Mouse (Mus musculus): ENCODE results near the gene Wdtc1. TPM values are rescaled to one million over a fixed set of nuclear protein-coding genes. Genes with fewer than 3 reads are reported as not detected.

Wdtc1 gene
- total and polyA plus RNA-seq, 2 experiments from 2014 or later: 14.9 to 47.7 TPM

- no peak overlapping the region for H3K4me3 ChIP-seq (ENCODE audit: low read length)
- DNase-seq (ENCODE audit: low spot score): no peak
- H3K4me2 ChIP-seq (ENCODE audit: low read depth, low read length): no peak overlapping the region
- H3K9me3 ChIP-seq (ENCODE audit: low read length): no peaks in the 10 kb centered on the region
- ATAC-seq: no peak
- H3K4me1 ChIP-seq (ENCODE audit: insufficient read depth, low read length): 0 out of 2 replicates have a peak, but pooled peaks cover 6% of the 10 kb centered on the region
- no peak overlapping the region for H3K27ac ChIP-seq
- WGBS: 81% methylated on average over 13 of the region's 13 CpGs
- H3K27me3 ChIP-seq (ENCODE audit: insufficient read depth, low read length): peaks cover 32% of the 10 kb centered on the region
- TF ChIP-seq CTCF (IDR thresholded peaks at IDR 0.05; ENCODE audit: low read depth): no peak
- H3K9ac ChIP-seq (replicated peaks; ENCODE audit: low read length): no peak overlapping the region
- no peaks in the 10 kb centered on the region for H3K36me3 ChIP-seq (ENCODE audit: insufficient read depth, low read length)
Observed at GRCm38 (mm10) chr4:133247806-133248449, 105.4 kb downstream of the Wdtc1 start.

GRCm38 (mm10) chr4:133247072-133247471, 106.2 kb downstream of the Wdtc1 start:
- TF ChIP-seq CTCF (IDR thresholded peaks at IDR 0.05; ENCODE audit: low read depth): no peak

DNA sequence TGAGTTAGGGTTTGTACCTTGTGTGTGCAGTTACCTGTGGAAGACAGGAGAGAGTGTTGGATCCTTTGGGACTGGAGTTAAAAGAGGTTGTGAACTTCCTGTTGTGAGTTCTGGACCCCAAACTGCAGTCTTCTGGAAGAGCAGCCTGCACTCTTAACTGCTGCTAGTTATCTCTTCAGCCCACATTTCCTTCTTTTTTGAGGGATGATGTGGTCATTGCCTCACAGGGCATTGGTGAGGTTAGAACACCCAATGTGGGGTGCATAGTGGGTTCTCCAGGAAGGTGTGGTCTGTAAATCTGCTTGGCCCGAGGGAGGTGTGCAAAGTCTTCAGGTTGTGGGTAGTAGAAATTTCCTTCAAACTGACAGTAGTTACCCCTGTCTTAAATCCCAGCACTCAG, 109.0 kb downstream of the Wdtc1 start:
- Histone ChIP-seq H3K4me1 (ENCODE audit: insufficient read depth, low read length) (no peaks in the 10 kb centered on the region), H3K4me2 (ENCODE audit: low read depth, low read length) (no peak overlapping the region), H3K36me3 (ENCODE audit: insufficient read depth, low read length) (no peaks in the 10 kb centered on the region), H3K9me3 (ENCODE audit: low read length) (no peaks in the 10 kb centered on the region), H3K9ac (replicated peaks; ENCODE audit: low read length) (no peak overlapping the region), H3K27me3 (ENCODE audit: insufficient read depth, low read length) (peaks cover 21% of the 10 kb centered on the region), H3K27ac (no peak overlapping the region), H3K4me3 (ENCODE audit: low read length) (no peak overlapping the region)
- DNase-seq (ENCODE audit: low spot score) (no peak), ATAC-seq (no peak)
- TF ChIP-seq CTCF (IDR thresholded peaks at IDR 0.05; ENCODE audit: low read depth): no peak
- WGBS: 89% methylated on average over 1 of the region's 1 CpGs

More at GRCm38 (mm10) chr4:133247072-133247471, 106.2 kb downstream of the Wdtc1 start:
- ATAC-seq (no peak), DNase-seq (ENCODE audit: low spot score) (no peak)
- no peak overlapping the region for H3K4me3 ChIP-seq (ENCODE audit: low read length)
- no peak overlapping the region for H3K9ac ChIP-seq (replicated peaks; ENCODE audit: low read length)
- no peak overlapping the region for H3K27ac ChIP-seq
- no peaks in the 10 kb centered on the region for H3K36me3 ChIP-seq (ENCODE audit: insufficient read depth, low read length)
- WGBS: 29% methylated on average over 15 of the region's 15 CpGs
- no peaks in the 10 kb centered on the region for H3K9me3 ChIP-seq (ENCODE audit: low read length)
- H3K4me1 ChIP-seq (ENCODE audit: insufficient read depth, low read length): 0 out of 2 replicates have a peak, but pooled peaks cover 6% of the 10 kb centered on the region
- H3K27me3 ChIP-seq (ENCODE audit: insufficient read depth, low read length): peaks cover 33% of the 10 kb centered on the region
- no peak overlapping the region for H3K4me2 ChIP-seq (ENCODE audit: low read depth, low read length)

- Histone ChIP-seq H3K4me2 (ENCODE audit: low read depth, low read length) (no peak overlapping the region), H3K4me1 (ENCODE audit: insufficient read depth, low read length) (no peaks in the 10 kb centered on the region), H3K9me3 (ENCODE audit: low read length) (no peaks in the 10 kb centered on the region), H3K27me3 (ENCODE audit: insufficient read depth, low read length) (peaks cover 21% of the 10 kb centered on the region), H3K36me3 (ENCODE audit: insufficient read depth, low read length) (no peaks in the 10 kb centered on the region), H3K4me3 (ENCODE audit: low read length) (no peak overlapping the region), H3K27ac (no peak overlapping the region), H3K9ac (replicated peaks; ENCODE audit: low read length) (no peak overlapping the region)
- 49% methylated on average over 13 of the region's 13 CpGs for WGBS
- no peak for DNase-seq (ENCODE audit: low spot score)
- TF ChIP-seq CTCF (IDR thresholded peaks at IDR 0.05; ENCODE audit: low read depth): no peak
- no peak for ATAC-seq
Observed at GRCm38 (mm10) chr4:133243538-133243937, 109.7 kb downstream of the Wdtc1 start.

GRCm38 (mm10) chr4:133242710-133243109, 110.6 kb downstream of the Wdtc1 start:
- ATAC-seq: no peak
- WGBS: 49% methylated on average over 9 of the region's 9 CpGs
- H3K4me3 ChIP-seq (ENCODE audit: low read length): no peak overlapping the region
- no peaks in the 10 kb centered on the region for H3K36me3 ChIP-seq (ENCODE audit: insufficient read depth, low read length)
- H3K9me3 ChIP-seq (ENCODE audit: low read length): no peaks in the 10 kb centered on the region
- no peak overlapping the region for H3K27ac ChIP-seq
- H3K4me1 ChIP-seq (ENCODE audit: insufficient read depth, low read length): no peaks in the 10 kb centered on the region
- no peak overlapping the region for H3K9ac ChIP-seq (replicated peaks; ENCODE audit: low read length)
- TF ChIP-seq CTCF (IDR thresholded peaks at IDR 0.05; ENCODE audit: low read depth): no peak
- peaks cover 17% of the 10 kb centered on the region for H3K27me3 ChIP-seq (ENCODE audit: insufficient read depth, low read length)
- DNase-seq (ENCODE audit: low spot score): no peak
- no peak overlapping the region for H3K4me2 ChIP-seq (ENCODE audit: low read depth, low read length)

Small RNA genes lying within 50 kb of the gene (microRNA-seq; reads per million reads assigned to microRNA genes)
- gene Mir5122: 0.36 to 0.53 reads per million in 2 experiments

Other genes with a start within 250 kb of the Wdtc1 start
- gene Wasf2, start 223.0 kb downstream of the Wdtc1 start, total RNA-seq (2014; rRNA removed): 14.1 and 14.7 TPM in 2 replicates
- 27.5 and 32.3 TPM in 2 replicates for gene Wasf2, start 223.0 kb downstream of the Wdtc1 start, polyA plus RNA-seq (2015; fragmentation: Nextera tagmentation; extraction: Ambion mirVana)
- gene Cd164l2, start 141.3 kb downstream of the Wdtc1 start, total RNA-seq (2014; rRNA removed): 6.2 and 6.9 TPM in 2 replicates
- gene Cd164l2, start 141.3 kb downstream of the Wdtc1 start, polyA plus RNA-seq (2015; fragmentation: Nextera tagmentation; extraction: Ambion mirVana): 9.6 and 11.9 TPM in 2 replicates
- gene Gpr3, start 140.9 kb downstream of the Wdtc1 start, total RNA-seq (2014; rRNA removed): 7.0 and 7.3 TPM in 2 replicates
- 4.5 and 5.5 TPM in 2 replicates for gene Gpr3, start 140.9 kb downstream of the Wdtc1 start, polyA plus RNA-seq (2015; fragmentation: Nextera tagmentation; extraction: Ambion mirVana)
- 7.2 and 11.7 TPM in 2 replicates for gene Map3k6, start 112.7 kb downstream of the Wdtc1 start, total RNA-seq (2014; rRNA removed)
- 4.7 and 5.8 TPM in 2 replicates for gene Map3k6, start 112.7 kb downstream of the Wdtc1 start, polyA plus RNA-seq (2015; fragmentation: Nextera tagmentation; extraction: Ambion mirVana)
- 1.4 TPM in 1 of 2 replicates, not detected in the other for gene Sytl1, start 90.4 kb downstream of the Wdtc1 start, total RNA-seq (2014; rRNA removed)
- gene Sytl1, start 90.4 kb downstream of the Wdtc1 start, polyA plus RNA-seq (2015; fragmentation: Nextera tagmentation; extraction: Ambion mirVana): 0.18 and 0.40 TPM in 2 replicates
- 120 and 138 TPM in 2 replicates for gene Tmem222, start 75.7 kb downstream of the Wdtc1 start, total RNA-seq (2014; rRNA removed)
- 127 and 136 TPM in 2 replicates for gene Tmem222, start 75.7 kb downstream of the Wdtc1 start, polyA plus RNA-seq (2015; fragmentation: Nextera tagmentation; extraction: Ambion mirVana)
- gene Slc9a1, start 16.2 kb upstream of the Wdtc1 start, total RNA-seq (2014; rRNA removed): 21.2 and 21.7 TPM in 2 replicates
- gene Slc9a1, start 16.2 kb upstream of the Wdtc1 start, polyA plus RNA-seq (2015; fragmentation: Nextera tagmentation; extraction: Ambion mirVana): 8.2 and 10.1 TPM in 2 replicates
- gene Tent5b, start 126.7 kb upstream of the Wdtc1 start, total RNA-seq (2014; rRNA removed): 1.3 and 3.6 TPM in 2 replicates
- 0.49 and 0.55 TPM in 2 replicates for gene Tent5b, start 126.7 kb upstream of the Wdtc1 start, polyA plus RNA-seq (2015; fragmentation: Nextera tagmentation; extraction: Ambion mirVana)
- 48.1 and 54.5 TPM in 2 replicates for gene Trnp1, start 145.1 kb upstream of the Wdtc1 start, total RNA-seq (2014; rRNA removed)
- gene Trnp1, start 145.1 kb upstream of the Wdtc1 start, polyA plus RNA-seq (2015; fragmentation: Nextera tagmentation; extraction: Ambion mirVana): 20.9 and 22.0 TPM in 2 replicates
- gene Kdf1, start 165.5 kb upstream of the Wdtc1 start, total RNA-seq (2014; rRNA removed): 0.11 and 0.26 TPM in 2 replicates
- 0.53 and 0.60 TPM in 2 replicates for gene Kdf1, start 165.5 kb upstream of the Wdtc1 start, polyA plus RNA-seq (2015; fragmentation: Nextera tagmentation; extraction: Ambion mirVana)
- 54.1 and 70.4 TPM in 2 replicates for gene Nudc, start 192.5 kb upstream of the Wdtc1 start, total RNA-seq (2014; rRNA removed)
- 265 and 272 TPM in 2 replicates for gene Nudc, start 192.5 kb upstream of the Wdtc1 start, polyA plus RNA-seq (2015; fragmentation: Nextera tagmentation; extraction: Ambion mirVana)
- gene Nr0b2, start 199.9 kb upstream of the Wdtc1 start, total RNA-seq (2014; rRNA removed): 0.47 TPM in 1 of 2 replicates, not detected in the other
- 0.21 and 0.26 TPM in 2 replicates for gene Nr0b2, start 199.9 kb upstream of the Wdtc1 start, polyA plus RNA-seq (2015; fragmentation: Nextera tagmentation; extraction: Ambion mirVana)
- gene Gpatch3, start 221.3 kb upstream of the Wdtc1 start, total RNA-seq (2014; rRNA removed): 8.3 and 8.8 TPM in 2 replicates
- gene Gpatch3, start 221.3 kb upstream of the Wdtc1 start, polyA plus RNA-seq (2015; fragmentation: Nextera tagmentation; extraction: Ambion mirVana): 6.1 and 6.3 TPM in 2 replicates
- gene Gpn2, start 230.9 kb upstream of the Wdtc1 start, total RNA-seq (2014; rRNA removed): 20.0 and 32.2 TPM in 2 replicates
- 16.9 and 18.6 TPM in 2 replicates for gene Gpn2, start 230.9 kb upstream of the Wdtc1 start, polyA plus RNA-seq (2015; fragmentation: Nextera tagmentation; extraction: Ambion mirVana)
- gene Sfn, start 248.7 kb upstream of the Wdtc1 start, total RNA-seq (2014; rRNA removed): 1.1 and 2.8 TPM in 2 replicates
- 1.2 and 1.4 TPM in 2 replicates for gene Sfn, start 248.7 kb upstream of the Wdtc1 start, polyA plus RNA-seq (2015; fragmentation: Nextera tagmentation; extraction: Ambion mirVana)

Data from hindbrain, postnatal 0 days (tissue).